Mouse (Mus musculus) cerebral cortex, adult 2 months (tissue): ENCODE data around the gene Btbd35f15.

Source experiments
- WGBS: fragments of 180-500 bp; shearing (Covaris S2); methylation state at CpG from one replicate; pipeline ENCODE4 v1.1.7; 2018; 5-methylcytosine and 5-hydroxymethylcytosine counted together

Btbd35f15 gene

GRCm38 (mm10) chrX:33577214-33577613 is at the start of gene Btbd35f15:
TSS of gene Btbd35f15 (minus strand) at chrX:33577314.
- no CpG with 5 or more reads among the region's 3 CpGs for WGBS
